Mouse (Mus musculus): ENCODE measurements around the gene Cyth1. TPM values are rescaled to one million over a fixed set of nuclear protein-coding genes. Genes with fewer than 3 reads are reported as not detected.

The Cyth1 gene
- polyA plus RNA-seq, 1 experiment from 2014 or later = 4.1 TPM

GRCm38 (mm10) chr11:118182353-118182752 is 66.0 kb downstream of the Cyth1 start:
- WGBS (ENCODE audit: insufficient replicate concordance) = 71% methylated on average over 4 of the region's 4 CpGs
- Histone ChIP-seq H3K9me3 (replicated peaks; ENCODE audit: control insufficient read depth, low read length) (no peaks in the 10 kb centered on the region), H3K9ac (ENCODE audit: low read depth, low read length) (no peak overlapping the region), H3K4me1 (ENCODE audit: control insufficient read depth, low read depth, low read length) (no peaks in the 10 kb centered on the region; the same call in 1 of the 2 replicates), H3K4me3 (ENCODE audit: low read depth, low read length) (no peak overlapping the region), H3K36me3 (ENCODE audit: control insufficient read depth, insufficient read depth) (no peaks in the 10 kb centered on the region; the same call in 1 of the 2 replicates), H3K4me2 (ENCODE audit: low read depth, low read length) (no peak overlapping the region), H3K27ac (ENCODE audit: low read length) (no peak overlapping the region), H3K27me3 (ENCODE audit: control insufficient read depth, insufficient read depth, low read depth, low read length) (no peaks in the 10 kb centered on the region)
- ATAC-seq (ENCODE audit: low read depth) = no peak

GRCm38 (mm10) chr11:118180199-118180598 is 68.2 kb downstream of the Cyth1 start:
- 43% methylated on average over 7 of the region's 7 CpGs for WGBS (ENCODE audit: insufficient replicate concordance)
- ATAC-seq (ENCODE audit: low read depth) = no peak
- no peaks in the 10 kb centered on the region for H3K9me3 ChIP-seq (replicated peaks; ENCODE audit: control insufficient read depth, low read length)
- H3K4me1 ChIP-seq (ENCODE audit: control insufficient read depth, low read depth, low read length) = no peaks in the 10 kb centered on the region
- no peak overlapping the region for H3K27ac ChIP-seq (ENCODE audit: low read length)
- H3K36me3 ChIP-seq (ENCODE audit: control insufficient read depth, insufficient read depth) = no peaks in the 10 kb centered on the region; the same call in 1 of the 2 replicates
- no peak overlapping the region for H3K9ac ChIP-seq (ENCODE audit: low read depth, low read length)
- H3K4me3 ChIP-seq (ENCODE audit: low read depth, low read length) = no peak overlapping the region
- H3K27me3 ChIP-seq (ENCODE audit: control insufficient read depth, insufficient read depth, low read depth, low read length) = no peaks in the 10 kb centered on the region
- H3K4me2 ChIP-seq (ENCODE audit: low read depth, low read length) = no peak overlapping the region

- no peak overlapping the region for H3K4me3 ChIP-seq (ENCODE audit: low read depth, low read length)
- H3K27ac ChIP-seq (ENCODE audit: low read length) = no peak overlapping the region
- WGBS (ENCODE audit: insufficient replicate concordance) = 53% methylated on average over 5 of the region's 5 CpGs
- no peak overlapping the region for H3K9ac ChIP-seq (ENCODE audit: low read depth, low read length)
- no peaks in the 10 kb centered on the region for H3K4me1 ChIP-seq (ENCODE audit: control insufficient read depth, low read depth, low read length)
- no peaks in the 10 kb centered on the region; the same call in 1 of the 2 replicates for H3K36me3 ChIP-seq (ENCODE audit: control insufficient read depth, insufficient read depth)
- no peaks in the 10 kb centered on the region for H3K27me3 ChIP-seq (ENCODE audit: control insufficient read depth, insufficient read depth, low read depth, low read length)
- H3K9me3 ChIP-seq (replicated peaks; ENCODE audit: control insufficient read depth, low read length) = no peaks in the 10 kb centered on the region
- no peak overlapping the region for H3K4me2 ChIP-seq (ENCODE audit: low read depth, low read length)
- no peak for ATAC-seq (ENCODE audit: low read depth)
Measured at GRCm38 (mm10) chr11:118178236-118178635, 70.2 kb downstream of the Cyth1 start.

GRCm38 (mm10) chr11:118174752-118175151 is 73.6 kb downstream of the Cyth1 start:
- Histone ChIP-seq H3K4me3 (ENCODE audit: low read depth, low read length) (no peak overlapping the region), H3K9me3 (replicated peaks; ENCODE audit: control insufficient read depth, low read length) (no peaks in the 10 kb centered on the region), H3K9ac (ENCODE audit: low read depth, low read length) (no peak overlapping the region), H3K36me3 (ENCODE audit: control insufficient read depth, insufficient read depth) (no peaks in the 10 kb centered on the region), H3K27ac (ENCODE audit: low read length) (no peak overlapping the region), H3K27me3 (ENCODE audit: control insufficient read depth, insufficient read depth, low read depth, low read length) (no peaks in the 10 kb centered on the region), H3K4me1 (ENCODE audit: control insufficient read depth, low read depth, low read length) (no peaks in the 10 kb centered on the region), H3K4me2 (ENCODE audit: low read depth, low read length) (no peak overlapping the region)
- WGBS (ENCODE audit: insufficient replicate concordance) = 77% methylated on average over 7 of the region's 7 CpGs
- no peak for ATAC-seq (ENCODE audit: low read depth)

- Histone ChIP-seq H3K4me3 (ENCODE audit: low read depth, low read length) (no peak overlapping the region), H3K9ac (ENCODE audit: low read depth, low read length) (no peak overlapping the region), H3K9me3 (replicated peaks; ENCODE audit: control insufficient read depth, low read length) (no peaks in the 10 kb centered on the region), H3K27ac (ENCODE audit: low read length) (no peak overlapping the region), H3K4me2 (ENCODE audit: low read depth, low read length) (no peak overlapping the region), H3K4me1 (ENCODE audit: control insufficient read depth, low read depth, low read length) (no peaks in the 10 kb centered on the region), H3K36me3 (ENCODE audit: control insufficient read depth, insufficient read depth) (no peaks in the 10 kb centered on the region), H3K27me3 (ENCODE audit: control insufficient read depth, insufficient read depth, low read depth, low read length) (no peaks in the 10 kb centered on the region)
- 72% methylated on average over 5 of the region's 5 CpGs for WGBS (ENCODE audit: insufficient replicate concordance)
- ATAC-seq (ENCODE audit: low read depth) = no peak
Measured at GRCm38 (mm10) chr11:118172768-118173167, 75.6 kb downstream of the Cyth1 start.

GRCm38 (mm10) chr11:118170333-118170732 is 78.1 kb downstream of the Cyth1 start:
- H3K9ac ChIP-seq (ENCODE audit: low read depth, low read length) = no peak overlapping the region
- no peaks in the 10 kb centered on the region for H3K36me3 ChIP-seq (ENCODE audit: control insufficient read depth, insufficient read depth)
- no peak for ATAC-seq (ENCODE audit: low read depth)

GRCm38 (mm10) chr11:118168714-118169113 is 79.7 kb downstream of the Cyth1 start:
- WGBS (ENCODE audit: insufficient replicate concordance) = 69% methylated on average over 9 of the region's 9 CpGs
- H3K36me3 ChIP-seq (ENCODE audit: control insufficient read depth, insufficient read depth) = no peaks in the 10 kb centered on the region
- ATAC-seq (ENCODE audit: low read depth) = no peak
- no peak overlapping the region for H3K4me3 ChIP-seq (ENCODE audit: low read depth, low read length)
- no peak overlapping the region for H3K9ac ChIP-seq (ENCODE audit: low read depth, low read length)
- H3K27me3 ChIP-seq (ENCODE audit: control insufficient read depth, insufficient read depth, low read depth, low read length) = no peaks in the 10 kb centered on the region
- no peak overlapping the region for H3K27ac ChIP-seq (ENCODE audit: low read length)
- no peaks in the 10 kb centered on the region for H3K4me1 ChIP-seq (ENCODE audit: control insufficient read depth, low read depth, low read length)
- no peaks in the 10 kb centered on the region for H3K9me3 ChIP-seq (replicated peaks; ENCODE audit: control insufficient read depth, low read length)
- no peak overlapping the region for H3K4me2 ChIP-seq (ENCODE audit: low read depth, low read length)

More at GRCm38 (mm10) chr11:118170333-118170732, 78.1 kb downstream of the Cyth1 start:
- no peak overlapping the region for H3K4me2 ChIP-seq (ENCODE audit: low read depth, low read length)
- H3K4me1 ChIP-seq (ENCODE audit: control insufficient read depth, low read depth, low read length) = no peaks in the 10 kb centered on the region
- no peaks in the 10 kb centered on the region for H3K27me3 ChIP-seq (ENCODE audit: control insufficient read depth, insufficient read depth, low read depth, low read length)
- no peaks in the 10 kb centered on the region for H3K9me3 ChIP-seq (replicated peaks; ENCODE audit: control insufficient read depth, low read length)
- no peak overlapping the region for H3K4me3 ChIP-seq (ENCODE audit: low read depth, low read length)
- H3K27ac ChIP-seq (ENCODE audit: low read length) = no peak overlapping the region
- WGBS (ENCODE audit: insufficient replicate concordance) = 71% methylated on average over 5 of the region's 5 CpGs

GRCm38 (mm10) chr11:118166626-118167025 is 81.8 kb downstream of the Cyth1 start:
- Histone ChIP-seq H3K4me3 (ENCODE audit: low read depth, low read length) (no peak overlapping the region), H3K9me3 (replicated peaks; ENCODE audit: control insufficient read depth, low read length) (no peaks in the 10 kb centered on the region), H3K36me3 (ENCODE audit: control insufficient read depth, insufficient read depth) (no peaks in the 10 kb centered on the region), H3K4me2 (ENCODE audit: low read depth, low read length) (no peak overlapping the region), H3K27me3 (ENCODE audit: control insufficient read depth, insufficient read depth, low read depth, low read length) (no peaks in the 10 kb centered on the region), H3K4me1 (ENCODE audit: control insufficient read depth, low read depth, low read length) (no peaks in the 10 kb centered on the region), H3K27ac (ENCODE audit: low read length) (no peak overlapping the region), H3K9ac (ENCODE audit: low read depth, low read length) (no peak overlapping the region)
- 65% methylated on average over 5 of the region's 5 CpGs for WGBS (ENCODE audit: insufficient replicate concordance)
- no peak for ATAC-seq (ENCODE audit: low read depth)

GRCm38 (mm10) chr11:118165681-118166080 is 82.7 kb downstream of the Cyth1 start:
- Histone ChIP-seq H3K27ac (ENCODE audit: low read length) (no peak overlapping the region), H3K4me3 (ENCODE audit: low read depth, low read length) (no peak overlapping the region), H3K9me3 (replicated peaks; ENCODE audit: control insufficient read depth, low read length) (no peaks in the 10 kb centered on the region), H3K36me3 (ENCODE audit: control insufficient read depth, insufficient read depth) (no peaks in the 10 kb centered on the region), H3K27me3 (ENCODE audit: control insufficient read depth, insufficient read depth, low read depth, low read length) (no peaks in the 10 kb centered on the region), H3K4me1 (ENCODE audit: control insufficient read depth, low read depth, low read length) (no peaks in the 10 kb centered on the region), H3K4me2 (ENCODE audit: low read depth, low read length) (no peak overlapping the region), H3K9ac (ENCODE audit: low read depth, low read length) (no peak overlapping the region)
- no peak for ATAC-seq (ENCODE audit: low read depth)
- 75% methylated on average over 11 of the region's 11 CpGs for WGBS (ENCODE audit: insufficient replicate concordance)
